Mouse (Mus musculus) kidney, adult 9 months (tissue): ENCODE measurements around the gene Hspg2.
"Not testable (repeated sequence)": the region's sequence is repeated elsewhere in the genome, so short reads cannot be mapped to it uniquely, and the experiment has no call there.

Experiments
- DNase-seq: peaks from one replicate; pipeline ENCODE4 v3.0.0; 2022

The Hspg2 gene

GRCm38 (mm10) chr4:137581815-137582214 lies 113.2 kb downstream of the Hspg2 start:
- DNase-seq: no peak

- DNase-seq: not testable (repeated sequence)
Observed at GRCm38 (mm10) chr4:137589095-137589494, 120.5 kb downstream of the Hspg2 start.

- no peak for DNase-seq
Observed at GRCm38 (mm10) chr4:137589586-137589985, 121.0 kb downstream of the Hspg2 start.

- DNase-seq: no peak
Observed at GRCm38 (mm10) chr4:137590961-137591360, 122.4 kb downstream of the Hspg2 start.

GRCm38 (mm10) chr4:137593601-137594495 lies 125.3 kb downstream of the Hspg2 start, which contains the start of gene Usp48:
Gene Usp48 (plus strand): TSS chr4:137593755.
- peak; percentile 99 for DNase-seq

- no peak for DNase-seq
Observed at GRCm38 (mm10) chr4:137594496-137595270, 126.1 kb downstream of the Hspg2 start.

- DNase-seq: no peak
Observed at GRCm38 (mm10) chr4:137597098-137597630, 128.6 kb downstream of the Hspg2 start.

- DNase-seq: no peak
Observed at GRCm38 (mm10) chr4:137598577-137598976, 130.0 kb downstream of the Hspg2 start.

- no peak for DNase-seq
Observed at GRCm38 (mm10) chr4:137603449-137604171, 135.0 kb downstream of the Hspg2 start.

- no peak for DNase-seq
Observed at GRCm38 (mm10) chr4:137607023-137607422, 138.5 kb downstream of the Hspg2 start.

- no peak for DNase-seq
Observed at GRCm38 (mm10) chr4:137609281-137609680, 140.7 kb downstream of the Hspg2 start.

GRCm38 (mm10) chr4:137609702-137610101 lies 141.1 kb downstream of the Hspg2 start:
- DNase-seq: no peak

- no peak for DNase-seq
Observed at GRCm38 (mm10) chr4:137610256-137610655, 141.7 kb downstream of the Hspg2 start.
